Mouse (Mus musculus) stomach, postnatal 0 days (tissue): ENCODE measurements around the gene Gm29609. TPM values are rescaled to one million over a fixed set of nuclear protein-coding genes. Genes with fewer than 3 reads are reported as not detected.

Experiments
- ATAC-seq: fragments of 200-750 bp; cut with Nextera tagmentation; 2 replicates; pipeline ENCODE4 v1.8.0; 2017; ENCODE audit not compliant: low FRiP score, low TSS enrichment
- DNase-seq: peaks from one replicate; pipeline ENCODE4 v3.0.0-alpha.2; 2016; ENCODE audit warnings: low spot score
- H3K27ac ChIP-seq: fragments of 300-500 bp; sonication (generic); replicated peaks from 2 replicates; pipeline ENCODE4 v1.5.1; 2014; ENCODE audit warnings: mild to moderate bottlenecking, control low read depth
- H3K27me3 ChIP-seq: fragments of 300-500 bp; sonication (generic); 2 replicates; pipeline ENCODE4 v1.6.1; 2014; ENCODE audit warnings: low read length; ENCODE audit not compliant: control insufficient read depth, insufficient read depth
- H3K36me3 ChIP-seq: fragments of 300-500 bp; sonication (generic); 2 replicates; pipeline ENCODE4 v1.6.1; 2014; ENCODE audit warnings: low read length, mixed read lengths; ENCODE audit not compliant: control insufficient read depth, insufficient read depth
- H3K4me1 ChIP-seq: fragments of 300-500 bp; sonication (generic); replicated peaks from 2 replicates; pipeline ENCODE4 v1.6.1; 2014; ENCODE audit warnings: antibody characterized with exemption; ENCODE audit not compliant: control insufficient read depth, insufficient read depth
- H3K4me2 ChIP-seq: fragments of 300-500 bp; sonication (generic); replicated peaks from 2 replicates; pipeline ENCODE4 v1.6.1; 2014; ENCODE audit warnings: low read depth, mild to moderate bottlenecking, control low read depth, moderate library complexity
- H3K4me3 ChIP-seq: fragments of 300-500 bp; sonication (generic); 2 replicates; pipeline ENCODE4 v1.5.1; 2014; ENCODE audit warnings: low read depth, low read length, control low read depth
- H3K9ac ChIP-seq: fragments of 300-500 bp; sonication (generic); 2 replicates; pipeline ENCODE4 v1.6.1; 2014; ENCODE audit warnings: mild to moderate bottlenecking, low read length, control low read depth, mixed read lengths
- H3K9me3 ChIP-seq: fragments of 300-500 bp; sonication (generic); 2 replicates; pipeline ENCODE4 v1.6.1; 2016; ENCODE audit warnings: low read length; ENCODE audit not compliant: control insufficient read depth
- CTCF ChIP-seq: IDR thresholded peaks from 2 replicates; pipeline ENCODE4 v1.5.1; 2016; ENCODE audit warnings: antibody characterized with exemption, low read depth, mild to moderate bottlenecking, moderate library complexity
- EP300 ChIP-seq: optimal IDR thresholded peaks from 2 replicates; pipeline ENCODE3; 2016; ENCODE audit warnings: antibody characterized with exemption
- WGBS: fragments of 180-500 bp; shearing (Covaris S2); extraction: QIAGEN DNeasy Blood & Tissue Kit; methylation state at CpG from one replicate; pipeline ENCODE4 v1.1.7; 2014; 5-methylcytosine and 5-hydroxymethylcytosine counted together
- polyA plus RNA-seq: library from polyadenylated mRNA; unstranded; fragments of >200 nt; fragmentation: Nextera tagmentation; extraction: Ambion mirVana; gene quantifications from 2 replicates; pipeline ENCODE4 v1.2.1, GENCODE M21; 2015

Gm29609 gene
- polyA plus RNA-seq, 1 experiment from 2014 or later: 0.57 TPM

DNA sequence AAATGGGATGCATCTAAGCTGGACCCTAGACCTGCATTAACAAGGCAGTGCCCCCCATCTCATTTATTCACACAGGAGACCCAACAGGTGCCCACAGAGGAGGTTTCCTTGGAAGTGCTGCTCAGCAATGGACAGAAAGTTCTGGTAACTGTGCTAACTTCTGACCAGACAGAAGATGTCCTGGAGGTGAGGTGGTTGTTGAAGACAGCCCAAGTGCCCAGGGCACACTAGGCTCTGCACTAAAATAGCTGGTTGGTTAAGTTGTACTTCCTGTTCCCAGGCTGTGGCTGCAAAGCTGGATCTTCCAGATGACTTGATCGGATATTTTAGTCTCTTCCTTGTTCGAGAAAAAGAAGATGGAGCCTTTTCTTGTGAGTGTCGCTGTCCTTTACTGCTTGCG, 16.0 kb upstream of the Gm29609 start:
- Histone ChIP-seq H3K9me3 (peaks cover 5% of the 10 kb centered on the region), H3K27me3 (no peaks in the 10 kb centered on the region), H3K4me2 (no peak overlapping the region), H3K4me1 (0 out of 2 replicates have a peak, but pooled peaks cover 3% of the 10 kb centered on the region), H3K4me3 (no peak overlapping the region), H3K36me3 (peaks cover 44% of the 10 kb centered on the region), H3K9ac (no peak overlapping the region; the same call in 1 of the 2 replicates), H3K27ac (peak overlapping the region; percentile 67)
- ATAC-seq (no peak), DNase-seq (no peak)
- WGBS: 84% methylated on average over 4 of the region's 4 CpGs
- TF ChIP-seq CTCF (no peak), EP300 (no peak)

DNA sequence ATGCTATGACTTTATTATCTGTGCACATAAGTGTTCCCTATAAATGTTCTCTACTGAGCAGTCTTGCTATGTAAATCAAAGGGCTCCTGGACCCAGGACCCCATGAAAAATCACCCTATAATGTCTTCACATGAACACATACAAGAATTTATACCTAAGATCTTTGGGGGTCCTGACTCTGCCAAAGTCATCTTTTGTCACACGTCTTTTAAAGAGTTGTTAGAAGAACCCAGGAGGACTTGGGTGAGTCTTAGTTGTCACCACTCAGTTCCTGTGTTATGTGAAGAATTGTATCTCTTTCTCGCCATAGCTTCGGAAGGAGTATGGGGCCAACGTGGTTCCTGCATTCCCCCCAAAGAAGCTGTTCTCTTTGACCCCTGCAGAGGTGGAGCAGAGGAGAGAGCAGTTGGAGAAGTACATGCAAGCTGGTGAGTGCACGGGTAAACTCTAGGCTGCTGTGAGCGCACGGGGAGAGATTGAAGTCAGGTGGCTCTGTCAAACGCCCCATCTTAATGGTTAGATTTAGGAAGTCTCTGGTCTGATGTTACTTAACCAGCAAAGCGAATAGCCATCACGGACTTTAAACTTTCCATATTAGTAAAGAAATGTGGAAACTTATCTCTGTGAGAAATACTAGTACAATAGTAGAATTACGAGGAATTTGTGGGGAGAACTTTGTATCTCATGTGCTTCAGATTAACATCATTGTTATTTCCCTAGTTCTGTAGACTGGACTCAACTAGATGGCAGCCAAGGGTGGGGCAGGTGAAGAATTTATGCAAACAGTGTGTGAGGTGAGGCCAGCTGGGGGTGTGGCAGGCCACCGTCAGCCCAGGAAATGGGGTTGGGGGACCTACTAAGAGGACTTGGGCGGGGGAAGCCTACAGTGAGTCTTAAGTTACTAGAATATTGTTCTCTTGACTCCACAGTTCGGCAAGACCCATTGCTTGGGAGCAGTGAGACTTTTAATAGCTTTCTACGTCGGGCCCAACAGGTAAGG, 15.1 kb upstream of the Gm29609 start:
- WGBS: 82% methylated on average over 16 of the region's 16 CpGs
- no peak overlapping the region for H3K9ac ChIP-seq

DNA sequence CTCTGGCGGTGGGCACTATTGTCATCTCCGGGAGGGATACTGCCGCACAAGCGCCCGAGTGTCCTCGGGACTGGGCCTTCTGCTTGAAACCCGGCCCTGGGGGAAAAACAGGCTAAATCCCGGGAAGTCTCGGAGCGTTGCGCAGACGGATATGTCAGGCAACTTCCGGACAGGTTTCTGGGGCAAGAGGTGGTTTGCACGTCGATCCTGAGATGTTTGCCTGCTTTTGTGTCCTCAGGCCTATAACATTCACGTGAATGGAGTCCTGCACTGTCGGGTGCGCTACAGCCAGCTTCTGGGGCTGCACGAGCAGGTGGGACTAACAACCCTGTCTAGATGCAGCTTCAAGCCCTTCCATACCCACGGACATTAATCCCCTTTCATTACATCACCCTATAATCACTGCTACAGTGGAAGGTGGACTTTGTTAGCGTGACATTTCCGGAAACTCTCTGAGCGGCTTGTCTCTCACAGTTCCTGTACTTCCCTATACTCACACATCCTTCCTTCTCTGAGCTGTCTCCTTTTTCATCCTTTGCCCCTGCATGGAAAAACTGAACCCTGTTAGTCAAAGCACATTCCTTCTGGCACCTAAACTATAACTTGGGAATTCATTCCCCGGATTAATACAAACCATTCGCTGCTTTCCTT, 14.0 kb upstream of the Gm29609 start:
- Histone ChIP-seq H3K4me1 (0 out of 2 replicates have a peak, but pooled peaks cover 3% of the 10 kb centered on the region), H3K9ac (peak overlapping the region; percentile 87), H3K4me3 (peak overlapping the region; percentile 87), H3K27ac (peak overlapping the region; percentile 93), H3K9me3 (no peaks in the 10 kb centered on the region), H3K4me2 (peak overlapping the region; percentile 76), H3K36me3 (peaks cover 36% of the 10 kb centered on the region), H3K27me3 (no peaks in the 10 kb centered on the region)
- ATAC-seq: no peak
- no peak for DNase-seq
- 9% methylated on average over 25 of the region's 25 CpGs for whole genome bisulfite sequencing
- TF ChIP-seq CTCF (no peak), EP300 (no peak)

More for the DNA sequence above, 15.1 kb upstream of the Gm29609 start:
- TF ChIP-seq CTCF (no peak), EP300 (no peak)
- 0 out of 2 replicates have a peak, but pooled peaks cover 3% of the 10 kb centered on the region for H3K4me1 ChIP-seq
- H3K27me3 ChIP-seq: no peaks in the 10 kb centered on the region
- peak; percentile 60 for DNase-seq
- H3K27ac ChIP-seq: no peak overlapping the region; the same call in 1 of the 2 replicates
- no peak overlapping the region for H3K4me3 ChIP-seq
- peaks cover 44% of the 10 kb centered on the region for H3K36me3 ChIP-seq
- H3K9me3 ChIP-seq: no peaks in the 10 kb centered on the region
- no peak overlapping the region for H3K4me2 ChIP-seq
- no peak for ATAC-seq

DNA sequence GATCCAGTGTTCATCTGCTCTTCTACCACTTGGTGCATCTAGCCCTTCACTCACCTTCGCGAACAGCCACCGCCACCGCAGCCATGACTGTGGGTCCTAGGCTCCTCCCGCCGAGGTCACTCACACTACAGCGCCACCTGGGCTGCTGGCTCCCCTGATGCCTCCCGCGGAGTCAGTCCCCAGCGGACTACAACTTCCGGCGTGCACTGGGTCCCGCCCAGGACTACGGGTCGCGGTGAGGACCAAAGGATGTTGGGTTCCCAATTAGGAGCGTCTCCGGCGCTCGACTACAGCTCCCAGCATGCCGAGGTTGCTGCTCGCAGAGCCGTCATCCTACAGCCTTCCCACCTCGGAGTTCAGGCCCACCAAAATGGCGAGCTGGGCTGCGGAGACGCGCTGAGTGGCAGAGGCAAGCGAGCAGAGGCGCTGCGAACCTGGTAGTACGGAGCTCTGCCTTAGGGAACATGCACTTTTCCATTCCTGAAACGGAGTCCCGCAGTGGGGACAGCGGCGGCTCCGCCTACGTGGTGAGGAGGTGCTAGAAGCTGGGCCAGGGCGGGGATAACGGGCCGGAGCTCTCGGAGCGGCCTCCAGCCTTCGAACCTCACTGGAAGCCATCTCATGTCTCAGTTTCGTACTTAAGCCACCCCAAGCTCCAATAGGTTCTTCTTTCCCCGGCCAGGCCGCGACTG, 13.4 kb upstream of the Gm29609 start, which contains the start of the genes Snx17 and Eif2b4:
Gene Snx17 (plus strand): TSS at position 289 of the 692 bp plus-strand sequence.
Gene Eif2b4 (minus strand): TSS at position 492 of the 692 bp plus-strand sequence.
- WGBS: 0% methylated on average over 48 of the region's 48 CpGs
- DNase-seq (peak; percentile 99), ATAC-seq (peak; percentile 95)

More for the DNA sequence above, 13.4 kb upstream of the Gm29609 start, which contains the start of the genes Snx17 and Eif2b4:
- Histone ChIP-seq H3K36me3 (peaks cover 33% of the 10 kb centered on the region), H3K9me3 (no peaks in the 10 kb centered on the region), H3K27ac (peak within 1 kb of the TSS; percentile 93), H3K27me3 (no peaks in the 10 kb centered on the region), H3K9ac (peak within 1 kb of the TSS; percentile 87), H3K4me2 (peak within 1 kb of the TSS; percentile 80), H3K4me3 (peak within 1 kb of the TSS; percentile 87), H3K4me1 (0 out of 2 replicates have a peak, but pooled peaks cover 3% of the 10 kb centered on the region)
- TF ChIP-seq CTCF (peak; percentile 82), EP300 (no peak)
